In the genomic region with DNA sequence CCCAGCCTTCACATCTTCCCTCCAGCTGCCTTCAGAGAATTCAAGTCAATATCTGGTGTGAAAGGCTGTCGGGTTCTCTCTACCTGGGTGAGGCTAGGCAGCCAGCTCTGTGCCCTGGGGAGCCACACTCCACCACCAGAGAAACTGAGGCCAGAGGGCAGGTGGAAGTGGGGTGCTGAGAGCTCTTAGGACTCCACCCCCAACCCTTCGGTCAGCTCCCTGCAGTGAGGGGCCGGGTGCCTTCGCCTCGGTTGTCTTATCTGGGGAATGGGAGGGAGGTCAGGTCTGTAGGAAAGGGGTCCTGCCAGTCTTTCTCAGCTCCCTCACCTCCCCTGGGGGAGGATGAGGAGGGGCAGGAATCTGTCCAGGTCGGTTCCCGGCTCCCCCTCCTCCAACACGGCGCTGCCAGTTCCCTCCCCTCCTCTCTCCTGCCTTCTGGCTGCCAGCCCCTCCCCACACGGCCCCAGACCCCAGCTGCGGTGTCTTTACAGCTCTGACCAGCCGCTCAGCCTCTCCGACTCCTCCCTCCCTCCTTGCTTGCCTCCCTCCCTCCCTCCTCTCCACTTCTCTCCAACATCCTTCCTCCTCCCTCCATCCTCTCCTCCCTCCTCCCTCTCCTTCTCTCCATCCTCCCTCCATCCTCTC, we compare ENCODE assay signal across 8 mouse cellular contexts.
DNase-seq lines count a peak whose midpoint lies in the region; ATAC-seq and TF ChIP-seq lines count a peak whose summit lies in the region.

No protein-coding gene starts in this region.

- H3K36me3 ChIP-seq in megakaryocyte, embryonic 14.5 days (replicated peaks; ENCODE audit: low read length) = no peaks in the 10 kb centered on the region
- H3K36me3 ChIP-seq in intestine, postnatal 0 days (ENCODE audit: control insufficient read depth, insufficient read depth) = no peaks in the 10 kb centered on the region

- DNase-seq in cerebellum, adult 2 months = no peak
- DNase-seq in gastrocnemius, postnatal 25 days = peak; percentile 56
- peak; percentile 84 for DNase-seq in lung, postnatal 10 days
- DNase-seq in right cerebral cortex, postnatal 4 days = peak; percentile 67
- no peak for DNase-seq in spleen, adult 12 weeks (ENCODE audit: low spot score)

- H3K4me1 ChIP-seq in megakaryocyte, embryonic 14.5 days = peaks cover 91% of the 10 kb centered on the region
- peaks cover 42% of the 10 kb centered on the region for H3K4me1 ChIP-seq in cerebellum, adult 2 months (ENCODE audit: control insufficient read depth, insufficient read depth, low read length)
- 0 out of 2 replicates have a peak, but pooled peaks cover 10% of the 10 kb centered on the region for H3K4me1 ChIP-seq in intestine, postnatal 0 days (replicated peaks; ENCODE audit: control insufficient read depth, insufficient read depth, low read length)

- no peak overlapping the region for H3K9ac ChIP-seq in intestine, postnatal 0 days (ENCODE audit: low read depth, low read length)

- 6% methylated on average over 13 of the region's 13 CpGs for WGBS in cerebellum, adult 2 months
- 8% methylated on average over 6 of the region's 13 CpGs for WGBS in intestine, postnatal 0 days

- H3K9me3 ChIP-seq in megakaryocyte, embryonic 14.5 days = no peaks in the 10 kb centered on the region
- no peaks in the 10 kb centered on the region for H3K9me3 ChIP-seq in intestine, postnatal 0 days (ENCODE audit: control insufficient read depth)

- no peak for TF ChIP-seq CTCF in cerebellum, adult 2 months (IDR thresholded peaks at IDR 0.05; ENCODE audit: borderline replicate concordance, insufficient read depth, low read depth, low read length)
- TF ChIP-seq CTCF in intestine, postnatal 0 days (IDR thresholded peaks at IDR 0.05; ENCODE audit: low read depth) = no peak

- TF ChIP-seq POLR2A in cerebellum, adult 2 months (IDR thresholded peaks at IDR 0.05; ENCODE audit: borderline replicate concordance, insufficient read depth, low read length) = no peak

- peak overlapping the region; percentile 71; the same call in 1 of the 2 replicates for H3K4me2 ChIP-seq in intestine, postnatal 0 days (replicated peaks; ENCODE audit: low read depth)

- peaks cover 52% of the 10 kb centered on the region for H3K27me3 ChIP-seq in megakaryocyte, embryonic 14.5 days (replicated peaks)
- H3K27me3 ChIP-seq in cerebellum, adult 2 months (ENCODE audit: control insufficient read depth, insufficient read depth, low read length) = no peaks in the 10 kb centered on the region
- no peaks in the 10 kb centered on the region for H3K27me3 ChIP-seq in intestine, postnatal 0 days (replicated peaks; ENCODE audit: control insufficient read depth, insufficient read depth, low read length)

- H3K27ac ChIP-seq in cerebellum, adult 2 months (ENCODE audit: insufficient read depth, low read length) = peak overlapping the region; percentile 61
- peak overlapping the region; percentile 71 for H3K27ac ChIP-seq in intestine, postnatal 0 days (ENCODE audit: low read depth, low read length)

- H3K4me3 ChIP-seq in megakaryocyte, embryonic 14.5 days (replicated peaks) = peak overlapping the region; percentile 90
- H3K4me3 ChIP-seq in cerebellum, adult 2 months (replicated peaks; ENCODE audit: insufficient read depth, low read depth, low read length) = peak overlapping the region; percentile 55
- no peak overlapping the region for H3K4me3 ChIP-seq in intestine, postnatal 0 days (ENCODE audit: low read depth, low read length)

- no peak for ATAC-seq in megakaryocyte, adult 5-6 weeks (ENCODE audit: poor library complexity, severe bottlenecking)
- ATAC-seq in intestine, postnatal 0 days = peak; percentile 44

Comparison
In these comparisons a context has a peak if more than half of its experiments do, and no peak if none do; other contexts are left out.
1. DNase-seq: peak in gastrocnemius, postnatal 25 days (single experiment), lung, postnatal 10 days (single experiment) and right cerebral cortex, postnatal 4 days (single experiment); none in cerebellum, adult 2 months (0 of 2) and spleen, adult 12 weeks (single experiment).